Mouse (Mus musculus): ENCODE measurements around the gene Gm49342.
A peak's percentile ranks its signal among the peaks of the same experiment; 100 is the strongest.
"Not testable (repeated sequence)": the region's sequence is repeated elsewhere in the genome, so short reads cannot be mapped to it uniquely, and the experiment has no call there.

The Gm49342 gene

DNA sequence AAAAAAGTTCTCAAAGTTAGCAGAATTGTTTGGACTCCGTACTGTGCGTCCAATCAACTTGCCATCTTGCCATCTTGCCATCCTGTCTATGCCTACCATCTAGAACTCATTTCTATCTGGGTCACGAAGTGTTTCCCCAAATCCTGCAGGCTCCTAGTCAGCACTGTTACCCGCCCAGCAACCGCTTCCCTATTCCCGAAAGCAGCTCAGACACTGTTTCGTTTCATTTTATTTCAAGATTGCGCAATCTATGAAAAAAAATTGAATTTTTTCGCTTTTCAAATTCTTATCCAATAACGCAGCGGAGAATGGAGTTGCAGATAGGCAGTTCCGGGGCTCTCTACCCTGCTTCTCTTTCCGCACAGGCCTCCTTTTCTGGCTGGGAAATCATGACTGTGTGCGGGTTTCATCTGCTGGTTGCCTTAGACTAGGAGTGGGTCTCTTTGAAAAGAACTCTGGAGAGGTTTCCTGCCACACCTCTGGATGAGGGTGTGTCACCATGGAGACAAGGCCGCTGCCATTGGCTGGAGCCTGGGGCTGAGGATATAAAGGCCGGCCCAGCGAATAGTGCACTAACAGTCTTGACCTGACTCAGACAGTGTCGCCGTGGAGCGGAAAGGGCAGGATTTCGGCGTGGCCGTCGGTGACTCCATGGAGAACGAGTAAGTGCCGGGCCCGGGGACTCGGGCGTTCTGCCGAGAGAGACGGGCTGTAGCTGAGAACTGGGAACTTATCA is at the start of gene Gm49342:
Gene Gm49342, plus strand, starts transcription at position 586 of the 736 bp plus-strand sequence.
- DNase-seq: peak; percentile 81

GRCm38 (mm10) chr14:50895407-50895806 is 48.9 kb upstream of the Gm49342 start:
- no peak for DNase-seq

- no peak for DNase-seq
Measured at GRCm38 (mm10) chr14:50895985-50896746, 48.2 kb upstream of the Gm49342 start.

DNA sequence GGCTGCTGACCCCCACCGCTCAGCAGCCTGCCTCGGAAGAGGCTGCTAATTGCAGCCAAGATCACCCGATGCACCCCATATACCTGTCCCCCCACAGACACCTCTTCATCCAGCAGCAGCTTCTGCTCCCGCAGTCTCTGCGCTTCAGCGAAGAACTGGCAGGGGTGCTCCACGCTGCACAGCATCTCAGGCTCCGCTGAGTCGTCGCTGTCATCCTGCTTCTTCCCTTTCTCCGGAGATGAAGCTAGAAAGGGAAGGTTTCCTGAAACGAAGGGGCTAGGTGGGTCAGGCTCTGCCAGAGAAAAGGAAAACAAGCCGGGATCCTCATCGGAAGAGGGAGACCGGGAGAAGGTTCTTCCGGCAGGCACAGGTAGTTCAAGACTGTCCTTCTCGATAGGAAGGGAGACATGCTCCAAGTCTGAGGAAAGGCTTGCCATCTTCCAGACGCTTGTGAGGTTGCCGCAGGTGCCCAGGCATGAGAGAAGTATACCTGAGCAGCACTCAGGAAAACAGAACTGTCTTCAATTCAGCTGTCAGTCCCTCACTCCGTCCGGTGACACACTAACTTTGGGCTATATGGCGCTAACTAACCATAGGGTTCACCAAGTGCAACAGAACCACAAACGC is 47.5 kb upstream of the Gm49342 start:
- DNase-seq: no peak

DNA sequence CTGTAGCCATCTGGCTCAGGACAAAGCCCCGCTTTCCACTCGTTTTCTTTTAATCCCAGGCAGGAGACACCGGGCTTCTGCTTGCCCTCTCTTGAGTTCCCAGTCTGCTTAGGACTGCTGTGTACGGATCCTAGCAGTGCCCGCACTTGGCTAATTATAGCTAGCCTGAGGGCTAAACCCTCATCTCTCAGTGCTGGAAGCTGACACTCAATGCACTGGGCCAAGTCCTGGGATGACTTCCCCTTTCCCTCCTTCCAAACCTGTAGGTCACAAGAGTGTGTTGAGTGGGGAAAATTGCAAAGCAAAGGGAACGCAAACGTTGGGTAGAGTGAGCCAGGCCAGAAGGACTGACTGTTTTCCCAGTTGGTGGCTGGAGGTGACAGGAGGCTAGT is 46.9 kb upstream of the Gm49342 start, which contains the start of gene Klhl33:
Gene Klhl33, minus strand, starts transcription at position 134 of the 392 bp plus-strand sequence.
- DNase-seq: no peak

GRCm38 (mm10) chr14:50897992-50898391 is 46.3 kb upstream of the Gm49342 start:
- not testable (repeated sequence) for DNase-seq

GRCm38 (mm10) chr14:50903973-50904827 is 40.1 kb upstream of the Gm49342 start:
- DNase-seq: no peak

DNA sequence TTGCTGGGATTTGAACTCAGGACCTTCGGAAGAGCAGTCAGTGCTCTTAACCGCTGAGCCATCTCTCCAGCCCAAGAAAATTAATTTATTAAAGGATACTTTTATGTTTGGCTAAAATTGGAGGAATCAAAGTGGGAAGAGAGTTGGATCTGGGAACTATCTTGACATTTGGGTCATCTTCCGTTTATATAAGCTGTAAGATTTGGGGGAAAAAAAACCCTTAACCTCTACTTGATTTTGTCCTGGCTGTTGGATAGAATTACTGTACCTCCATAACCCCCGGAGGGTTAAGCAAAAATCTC is 39.5 kb upstream of the Gm49342 start:
- DNase-seq: no peak

DNA sequence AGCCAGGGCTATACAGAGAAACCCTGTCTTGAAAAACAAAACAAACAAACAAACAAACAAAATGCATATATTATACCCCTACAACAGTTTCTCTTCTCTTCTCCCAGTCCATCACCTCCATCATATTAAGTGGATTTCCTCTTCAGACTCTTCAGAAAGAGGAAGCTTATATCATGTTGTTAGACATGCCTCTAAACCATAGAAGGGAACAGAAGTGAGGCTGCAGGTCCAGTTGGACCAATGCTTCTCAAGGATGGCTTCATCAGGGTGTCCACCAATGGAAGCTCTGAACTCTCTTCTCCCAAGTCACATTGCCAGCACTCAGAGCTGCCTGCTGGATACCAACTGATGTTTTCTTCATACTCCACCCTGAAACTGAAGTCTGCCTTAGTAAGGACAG is 39.0 kb upstream of the Gm49342 start:
- DNase-seq: not testable (repeated sequence)

- no peak for DNase-seq
Measured at GRCm38 (mm10) chr14:50908126-50908525, 36.2 kb upstream of the Gm49342 start.

- DNase-seq: no peak
Measured at GRCm38 (mm10) chr14:50911356-50911755, 33.0 kb upstream of the Gm49342 start.

GRCm38 (mm10) chr14:50923437-50923836 is 20.9 kb upstream of the Gm49342 start:
- DNase-seq: not testable (repeated sequence)

GRCm38 (mm10) chr14:50924281-50925064 is 19.8 kb upstream of the Gm49342 start, which contains the start of the genes Osgep and Apex1:
Osgep (minus strand) TSS chr14:50924893.
Apex1 (plus strand) TSS chr14:50924968.
- peak; percentile 97 for DNase-seq

- DNase-seq: no peak
Measured at GRCm38 (mm10) chr14:50925111-50925920, 19.0 kb upstream of the Gm49342 start.

DNA sequence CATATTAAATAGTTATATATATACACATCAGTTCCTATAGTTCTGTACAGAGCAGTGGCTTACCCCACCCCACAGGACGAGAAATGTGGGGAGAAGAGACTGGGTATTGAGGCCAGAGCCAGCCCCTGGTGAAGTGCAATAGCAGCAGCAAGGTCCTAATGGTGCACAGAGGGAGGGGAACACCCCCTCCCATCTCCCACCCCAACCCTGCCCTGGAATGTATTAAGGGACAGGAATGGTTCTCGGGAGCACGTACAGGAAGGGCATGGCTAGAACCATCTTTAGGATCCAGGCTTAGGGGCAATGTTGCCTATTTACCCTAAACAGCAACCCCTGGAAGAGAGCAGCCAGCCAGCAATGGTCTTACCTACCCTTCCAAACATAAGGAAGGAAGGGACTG is 17.0 kb upstream of the Gm49342 start:
- no peak for DNase-seq

- DNase-seq: no peak
Measured at GRCm38 (mm10) chr14:50929951-50930350, 14.4 kb upstream of the Gm49342 start.

- peak; percentile 84 for DNase-seq
Measured at GRCm38 (mm10) chr14:50930377-50930753, 14.0 kb upstream of the Gm49342 start.

DNA sequence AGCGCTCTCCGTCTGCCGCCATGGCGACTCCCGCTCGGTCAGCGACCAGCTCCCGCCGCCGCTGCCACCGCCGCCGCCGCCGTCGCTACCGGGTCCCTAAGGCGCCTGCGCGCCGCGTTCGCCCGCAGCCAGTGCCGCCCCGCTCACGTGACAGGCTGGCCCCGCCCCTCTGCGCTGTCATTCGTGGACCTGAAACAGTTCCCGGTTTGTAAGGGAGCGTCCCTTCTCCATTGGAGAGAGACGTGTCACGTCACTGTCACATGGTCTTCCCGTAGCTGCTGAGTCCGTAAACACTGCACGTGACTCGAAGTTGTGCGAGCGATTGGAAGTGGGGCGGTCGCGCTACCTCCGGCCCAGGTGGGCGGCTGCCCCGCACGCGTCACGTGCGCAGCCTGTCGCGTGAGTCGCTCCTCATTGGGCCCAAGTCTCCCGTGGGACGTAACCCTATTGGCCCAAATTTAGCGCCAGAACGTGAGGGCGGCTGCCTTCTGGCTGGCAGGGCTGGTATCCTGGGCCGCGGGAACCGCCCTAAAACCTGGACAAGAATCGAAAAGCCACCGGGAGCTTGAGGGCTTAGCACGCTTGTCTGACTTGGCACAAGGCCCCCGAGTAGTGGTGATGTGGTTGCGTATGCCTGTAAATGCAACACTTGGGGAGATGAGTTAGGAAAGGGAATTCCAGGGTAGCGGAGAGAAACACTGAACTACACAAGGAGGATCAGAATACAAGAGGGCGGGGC is 13.4 kb upstream of the Gm49342 start, which contains the start of the genes Pip4p1 and Pnp:
Gene Pip4p1, minus strand, starts transcription at position 103 of the 739 bp plus-strand sequence.
Gene Pnp, plus strand, starts transcription at position 329 of the 739 bp plus-strand sequence.
- peak; percentile 99 for DNase-seq

- no peak for DNase-seq
Measured at GRCm38 (mm10) chr14:50931493-50932020, 12.8 kb upstream of the Gm49342 start.

DNA sequence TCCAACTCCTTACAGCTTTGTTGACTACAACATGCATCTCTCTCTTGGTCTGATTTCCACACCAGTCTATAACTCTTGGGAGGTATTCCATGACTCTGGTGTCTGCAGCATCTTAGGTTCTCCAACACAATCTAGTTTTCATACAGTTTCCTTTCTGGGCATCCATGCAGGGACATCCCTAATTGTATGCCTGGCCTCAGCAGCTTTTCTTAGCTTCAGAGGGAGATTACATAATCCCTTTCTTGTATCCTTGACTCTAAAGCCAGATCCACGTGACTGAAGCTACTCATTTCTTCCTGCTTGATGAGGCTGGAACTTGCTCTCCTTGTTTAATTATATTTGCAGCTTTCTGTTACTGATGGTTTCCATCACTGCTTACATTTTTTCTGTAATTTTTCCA is 7.7 kb upstream of the Gm49342 start:
- no peak for DNase-seq

Data from thymus, postnatal 14 days (tissue).